Mouse (Mus musculus): Measurements from ENCODE around the gene Fcgr1. TPM values are rescaled to one million over a fixed set of nuclear protein-coding genes. Genes with fewer than 3 reads are reported as not detected.
"Not testable (repeated sequence)": the region's sequence is repeated elsewhere in the genome, so short reads cannot be mapped to it uniquely, and the experiment has no call there.

Fcgr1 gene
- total and polyA plus RNA-seq, 2 experiments from 2014 or later = 1.5 to 5.7 TPM

GRCm38 (mm10) chr3:96327131-96327530, 33.4 kb upstream of the Fcgr1 start:
- H3K36me3 ChIP-seq (ENCODE audit: insufficient read depth) = no peaks in the 10 kb centered on the region
- no peak overlapping the region for H3K27ac ChIP-seq (ENCODE audit: low read depth, low read length)
- 2% methylated on average over 6 of the region's 6 CpGs for WGBS
- H3K4me1 ChIP-seq (ENCODE audit: insufficient read depth) = no peaks in the 10 kb centered on the region
- ATAC-seq = peak; percentile 71
- peaks cover 81% of the 10 kb centered on the region for H3K27me3 ChIP-seq (ENCODE audit: insufficient read depth, low read length)
- H3K4me2 ChIP-seq (ENCODE audit: low read depth) = no peak overlapping the region
- no peak overlapping the region for H3K9ac ChIP-seq
- no peak overlapping the region for H3K4me3 ChIP-seq (ENCODE audit: low read depth, low read length)
- peak; percentile 59 for DNase-seq
- H3K9me3 ChIP-seq (ENCODE audit: low read length) = no peaks in the 10 kb centered on the region
- TF ChIP-seq CTCF (IDR thresholded peaks at IDR 0.05; ENCODE audit: low read depth) = peak; percentile 68

GRCm38 (mm10) chr3:96323806-96324205, 30.0 kb upstream of the Fcgr1 start:
- not testable (repeated sequence) for H3K4me3 ChIP-seq (ENCODE audit: low read depth, low read length); H3K36me3 ChIP-seq (ENCODE audit: insufficient read depth); H3K9ac ChIP-seq; DNase-seq; H3K4me2 ChIP-seq (ENCODE audit: low read depth); H3K4me1 ChIP-seq (ENCODE audit: insufficient read depth); ATAC-seq; H3K9me3 ChIP-seq (ENCODE audit: low read length); H3K27ac ChIP-seq (ENCODE audit: low read depth, low read length)
- peaks cover 53% of the 10 kb centered on the region for H3K27me3 ChIP-seq (ENCODE audit: insufficient read depth, low read length)
- 63% methylated on average over 6 of the region's 6 CpGs for WGBS

GRCm38 (mm10) chr3:96322609-96323008, 28.8 kb upstream of the Fcgr1 start:
- ATAC-seq = no peak
- Histone ChIP-seq H3K4me1 (ENCODE audit: insufficient read depth) (no peaks in the 10 kb centered on the region), H3K27me3 (ENCODE audit: insufficient read depth, low read length) (peaks cover 47% of the 10 kb centered on the region), H3K9ac (no peak overlapping the region), H3K27ac (ENCODE audit: low read depth, low read length) (no peak overlapping the region), H3K4me3 (ENCODE audit: low read depth, low read length) (no peak overlapping the region), H3K36me3 (ENCODE audit: insufficient read depth) (no peaks in the 10 kb centered on the region), H3K9me3 (ENCODE audit: low read length) (no peaks in the 10 kb centered on the region), H3K4me2 (ENCODE audit: low read depth) (no peak overlapping the region)
- no peak for TF ChIP-seq CTCF (IDR thresholded peaks at IDR 0.05; ENCODE audit: low read depth)
- no peak for DNase-seq
- WGBS = 17% methylated on average over 10 of the region's 10 CpGs

GRCm38 (mm10) chr3:96321891-96322290, 28.1 kb upstream of the Fcgr1 start:
- TF ChIP-seq CTCF (IDR thresholded peaks at IDR 0.05; ENCODE audit: low read depth) = no peak
- Histone ChIP-seq H3K9me3 (ENCODE audit: low read length) (no peaks in the 10 kb centered on the region), H3K4me1 (ENCODE audit: insufficient read depth) (no peaks in the 10 kb centered on the region), H3K27me3 (ENCODE audit: insufficient read depth, low read length) (peaks cover 41% of the 10 kb centered on the region), H3K9ac (no peak overlapping the region), H3K4me3 (ENCODE audit: low read depth, low read length) (no peak overlapping the region), H3K27ac (ENCODE audit: low read depth, low read length) (no peak overlapping the region), H3K4me2 (ENCODE audit: low read depth) (no peak overlapping the region), H3K36me3 (ENCODE audit: insufficient read depth) (no peaks in the 10 kb centered on the region)
- no peak for ATAC-seq
- no peak for DNase-seq
- WGBS = 14% methylated on average over 15 of the region's 15 CpGs

GRCm38 (mm10) chr3:96320003-96320402, 26.2 kb upstream of the Fcgr1 start:
- H3K9me3 ChIP-seq (ENCODE audit: low read length); H3K9ac ChIP-seq; H3K4me3 ChIP-seq (ENCODE audit: low read depth, low read length); H3K27ac ChIP-seq (ENCODE audit: low read depth, low read length); H3K36me3 ChIP-seq (ENCODE audit: insufficient read depth); ATAC-seq; DNase-seq; H3K4me1 ChIP-seq (ENCODE audit: insufficient read depth); H3K4me2 ChIP-seq (ENCODE audit: low read depth): not testable (repeated sequence)
- peaks cover 23% of the 10 kb centered on the region for H3K27me3 ChIP-seq (ENCODE audit: insufficient read depth, low read length)
- WGBS = 91% methylated on average over 11 of the region's 13 CpGs

GRCm38 (mm10) chr3:96312341-96313098, 18.8 kb upstream of the Fcgr1 start:
- no peaks in the 10 kb centered on the region for H3K36me3 ChIP-seq (ENCODE audit: insufficient read depth)
- no peaks in the 10 kb centered on the region for H3K27me3 ChIP-seq (ENCODE audit: insufficient read depth, low read length)
- no peaks in the 10 kb centered on the region for H3K9me3 ChIP-seq (ENCODE audit: low read length)
- H3K27ac ChIP-seq (ENCODE audit: low read depth, low read length) = no peak overlapping the region
- no peak for TF ChIP-seq CTCF (IDR thresholded peaks at IDR 0.05; ENCODE audit: low read depth)
- DNase-seq (no peak), ATAC-seq (0 out of 2 replicates have a peak, but pooled peaks have one; percentile 25)
- no peak overlapping the region for H3K4me3 ChIP-seq (ENCODE audit: low read depth, low read length)
- no peak overlapping the region for H3K9ac ChIP-seq
- no peaks in the 10 kb centered on the region for H3K4me1 ChIP-seq (ENCODE audit: insufficient read depth)
- WGBS = 67% methylated on average over 8 of the region's 8 CpGs
- no peak overlapping the region for H3K4me2 ChIP-seq (ENCODE audit: low read depth)

GRCm38 (mm10) chr3:96309441-96309840, 15.7 kb upstream of the Fcgr1 start:
- no peak overlapping the region for H3K4me2 ChIP-seq (ENCODE audit: low read depth)
- no peaks in the 10 kb centered on the region for H3K4me1 ChIP-seq (ENCODE audit: insufficient read depth)
- H3K27ac ChIP-seq (ENCODE audit: low read depth, low read length) = no peak overlapping the region
- WGBS = 69% methylated on average over 3 of the region's 3 CpGs
- no peak for DNase-seq
- no peak for TF ChIP-seq CTCF (IDR thresholded peaks at IDR 0.05; ENCODE audit: low read depth)
- H3K4me3 ChIP-seq (ENCODE audit: low read depth, low read length) = no peak overlapping the region
- no peaks in the 10 kb centered on the region for H3K27me3 ChIP-seq (ENCODE audit: insufficient read depth, low read length)
- no peaks in the 10 kb centered on the region for H3K9me3 ChIP-seq (ENCODE audit: low read length)
- ATAC-seq = no peak
- H3K9ac ChIP-seq = no peak overlapping the region
- no peaks in the 10 kb centered on the region for H3K36me3 ChIP-seq (ENCODE audit: insufficient read depth)
